Mouse (Mus musculus) lung, adult 18-20 months (tissue): ENCODE results near the gene Dbh.

Experiments
- DNase-seq, 2 experiments: peaks; one replicate each; pipeline ENCODE4 v3.0.0; 2022; ENCODE audit warnings: mixed read lengths in 2 of 2

Gene Dbh

DNA sequence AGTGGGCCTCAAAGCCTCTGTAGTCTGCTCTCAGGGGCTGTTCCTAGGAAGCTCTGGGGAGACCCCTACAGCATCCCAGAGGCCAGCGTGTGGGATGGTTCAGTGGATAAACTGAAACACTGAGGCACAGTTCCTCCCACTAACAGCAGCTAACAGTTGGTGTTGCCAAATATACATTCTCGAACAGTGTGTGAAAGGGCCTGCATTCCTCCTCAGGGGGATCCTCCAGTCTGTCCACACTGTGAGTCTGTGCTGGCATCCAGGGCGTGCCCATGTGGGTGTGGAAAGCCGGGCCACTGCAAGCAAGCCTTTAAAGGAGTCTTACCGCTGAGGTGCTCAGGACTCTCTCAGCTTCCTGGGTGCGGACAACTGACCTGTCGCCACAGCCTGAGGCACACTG, 61.5 kb downstream of the Dbh start:
- DNase-seq: no peak

DNA sequence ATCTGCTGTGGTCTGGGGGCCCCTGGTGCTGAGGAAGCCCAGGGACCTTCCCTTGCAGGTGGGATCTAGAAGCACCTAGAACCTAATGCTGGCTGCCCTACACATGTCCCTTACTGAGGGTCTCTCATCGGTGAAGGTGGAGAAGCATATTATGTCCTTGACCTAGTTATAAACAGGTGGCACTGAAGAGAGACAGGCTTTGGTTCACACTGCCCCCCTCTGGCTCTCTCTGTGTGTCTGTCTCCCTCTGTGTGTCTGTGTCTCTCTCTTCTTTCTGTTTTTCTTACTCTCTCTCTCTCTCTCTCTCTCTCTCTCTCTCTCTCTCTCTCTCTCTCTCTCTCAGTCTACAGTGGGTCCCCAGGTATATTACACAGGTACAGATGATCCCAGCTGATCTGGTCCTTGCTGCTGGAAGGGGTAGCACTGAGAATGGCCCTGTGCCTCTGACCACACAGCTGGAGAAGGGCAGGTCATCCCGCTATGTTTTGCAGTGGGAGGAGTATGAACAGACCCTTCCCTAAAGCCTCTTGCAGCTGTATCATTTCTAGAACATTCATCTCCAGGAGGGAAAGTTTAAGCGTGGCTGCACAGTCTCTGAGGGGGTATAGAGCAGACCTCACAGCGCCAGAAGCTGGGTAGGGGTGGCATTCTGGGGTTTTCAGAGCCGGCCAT, 63.9 kb downstream of the Dbh start:
- no peak for DNase-seq

- DNase-seq: peak in 1 of 2 experiments; percentile 29
Measured at GRCm38 (mm10) chr2:27229481-27230105, 64.6 kb downstream of the Dbh start.

DNA sequence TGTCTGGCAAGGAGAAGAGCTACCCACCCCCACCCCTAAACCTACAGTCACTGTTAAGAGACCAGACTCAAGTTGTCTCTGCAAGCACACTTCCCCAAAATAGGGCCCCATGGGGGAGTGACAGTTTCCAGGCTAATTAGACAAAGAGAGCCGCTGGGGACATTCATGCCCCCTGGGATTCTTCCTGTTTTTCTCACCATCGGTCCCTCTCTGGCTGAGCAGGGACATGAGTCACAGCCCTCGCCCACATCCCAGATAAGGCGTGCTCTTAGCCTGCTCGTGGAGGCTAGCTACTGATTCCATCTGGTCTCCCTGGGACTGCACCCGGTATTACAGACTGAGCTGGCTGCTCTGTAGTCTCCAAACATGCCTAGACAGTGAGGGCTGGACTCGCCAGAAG, 67.3 kb downstream of the Dbh start:
- peak; percentile 21 to 33 for DNase-seq
